ENCODE assay signal across 19 mouse cellular contexts in genomic region chr13:111616168-111617125, GRCm38 (mm10). TPM values are rescaled to one million over a fixed set of nuclear protein-coding genes. Genes with fewer than 3 reads are reported as not detected.
A peak's percentile ranks its signal among the peaks of the same experiment; 100 is the strongest.
DNase-seq lines count a peak whose midpoint lies in the region; ATAC-seq and TF ChIP-seq lines count a peak whose summit lies in the region.
"Had no signal": no experiment of that assay in that cellular context is flagged by ENCODE, and none has a peak within 500 bp of the region (broad histone marks: within the 10 kb centered on the region; RNA-seq: fewer than 3 reads in every experiment).

No protein-coding gene starts in this region.

- no peak overlapping the region for H3K9ac ChIP-seq in forebrain, embryonic 11.5 days (ENCODE audit: low read length)
- H3K9ac ChIP-seq in forebrain, postnatal 0 days: no peak overlapping the region
- H3K9ac ChIP-seq in limb, embryonic 13.5 days: no peak overlapping the region
- H3K9ac ChIP-seq in stomach, postnatal 0 days (ENCODE audit: low read length): no peak overlapping the region
- H3K9ac ChIP-seq in liver, embryonic 11.5 days (ENCODE audit: low read depth, low read length): no peak overlapping the region
- H3K9ac ChIP-seq: embryonic facial prominence, embryonic 12.5 days; intestine, embryonic 15.5 days; liver, embryonic 15.5 days; midbrain, embryonic 12.5 days had no signal

- no peaks in the 10 kb centered on the region for H3K9me3 ChIP-seq in forebrain, embryonic 11.5 days (ENCODE audit: control insufficient read depth, low read length)
- no peaks in the 10 kb centered on the region for H3K9me3 ChIP-seq in forebrain, postnatal 0 days (ENCODE audit: low read length)
- H3K9me3 ChIP-seq in limb, embryonic 13.5 days: no peaks in the 10 kb centered on the region
- no peaks in the 10 kb centered on the region for H3K9me3 ChIP-seq in limb, embryonic 10.5 days (replicated peaks)
- H3K9me3 ChIP-seq in stomach, postnatal 0 days (ENCODE audit: control insufficient read depth, low read length): no peaks in the 10 kb centered on the region
- no peaks in the 10 kb centered on the region for H3K9me3 ChIP-seq in liver, embryonic 11.5 days (ENCODE audit: control insufficient read depth, low read length)
- H3K9me3 ChIP-seq: embryonic facial prominence, embryonic 12.5 days; forebrain, embryonic 10.5 days; intestine, embryonic 15.5 days; liver, embryonic 15.5 days; midbrain, embryonic 12.5 days had no signal

- H3K27me3 ChIP-seq in forebrain, embryonic 11.5 days (ENCODE audit: control insufficient read depth, insufficient read depth, low read length): no peaks in the 10 kb centered on the region
- no peaks in the 10 kb centered on the region for H3K27me3 ChIP-seq in forebrain, postnatal 0 days (ENCODE audit: insufficient read depth, low read length)
- no peaks in the 10 kb centered on the region for H3K27me3 ChIP-seq in limb, embryonic 13.5 days
- H3K27me3 ChIP-seq in limb, embryonic 10.5 days (ENCODE audit: low read depth, poor library complexity, severe bottlenecking): no peaks in the 10 kb centered on the region
- H3K27me3 ChIP-seq in stomach, postnatal 0 days (ENCODE audit: control insufficient read depth, insufficient read depth, low read length): no peaks in the 10 kb centered on the region
- no peaks in the 10 kb centered on the region for H3K27me3 ChIP-seq in liver, embryonic 11.5 days (replicated peaks; ENCODE audit: control insufficient read depth, insufficient read depth, low read length)
- H3K27me3 ChIP-seq: embryonic facial prominence, embryonic 12.5 days; intestine, embryonic 15.5 days; liver, embryonic 15.5 days; midbrain, embryonic 12.5 days had no signal

- peak; percentile 37 for DNase-seq in forebrain, embryonic 11.5 days (ENCODE audit: low spot score)
- DNase-seq in forebrain, postnatal 0 days: no peak
- no peak for DNase-seq in limb, embryonic 10.5 days (ENCODE audit: low spot score)
- DNase-seq in adipocyte (ENCODE audit: low spot score): peak; percentile 50
- no peak for DNase-seq in stomach, postnatal 0 days (ENCODE audit: low spot score)
- DNase-seq in liver, embryonic 11.5 days (ENCODE audit: low spot score): no peak
- DNase-seq: cerebellum, postnatal 36 days; kidney, postnatal 10 days had no signal

- no peak overlapping the region for H3K27ac ChIP-seq in forebrain, embryonic 11.5 days (ENCODE audit: low read depth, low read length)
- H3K27ac ChIP-seq in forebrain, postnatal 0 days (ENCODE audit: low read depth, low read length): no peak overlapping the region
- H3K27ac ChIP-seq in limb, embryonic 13.5 days: no peak overlapping the region; the same call in 1 of the 2 replicates
- H3K27ac ChIP-seq in limb, embryonic 10.5 days: no peak overlapping the region
- H3K27ac ChIP-seq in stomach, postnatal 0 days (replicated peaks): no peak overlapping the region
- H3K27ac ChIP-seq in liver, embryonic 11.5 days (ENCODE audit: low read depth, low read length): no peak overlapping the region
- H3K27ac ChIP-seq: embryonic facial prominence, embryonic 12.5 days; forebrain, embryonic 10.5 days; intestine, embryonic 15.5 days; liver, embryonic 15.5 days; midbrain, embryonic 12.5 days had no signal

- no peak overlapping the region for H3K4me3 ChIP-seq in forebrain, embryonic 11.5 days (ENCODE audit: low read depth, low read length)
- no peak overlapping the region for H3K4me3 ChIP-seq in forebrain, postnatal 0 days (ENCODE audit: low read depth, low read length)
- no peak overlapping the region for H3K4me3 ChIP-seq in limb, embryonic 13.5 days
- H3K4me3 ChIP-seq in limb, embryonic 10.5 days: no peak overlapping the region
- H3K4me3 ChIP-seq in stomach, postnatal 0 days (ENCODE audit: low read depth, low read length): no peak overlapping the region
- no peak overlapping the region for H3K4me3 ChIP-seq in liver, embryonic 11.5 days (ENCODE audit: low read depth, low read length)
- H3K4me3 ChIP-seq: embryonic facial prominence, embryonic 12.5 days; forebrain, embryonic 10.5 days; intestine, embryonic 15.5 days; liver, embryonic 15.5 days; midbrain, embryonic 12.5 days had no signal

- ATAC-seq in forebrain, embryonic 11.5 days (replicated peaks; ENCODE audit: low FRiP score): no peak
- ATAC-seq in forebrain, postnatal 0 days: no peak
- peak; percentile 51; the same call in 1 of the 2 replicates for ATAC-seq in limb, embryonic 13.5 days (ENCODE audit: low FRiP score, low read depth)
- peak; percentile 29; the same call in 1 of the 2 replicates for ATAC-seq in stomach, postnatal 0 days (ENCODE audit: low FRiP score, low TSS enrichment)
- no peak for ATAC-seq in liver, embryonic 11.5 days (replicated peaks; ENCODE audit: low FRiP score)
- ATAC-seq: intestine, embryonic 15.5 days had no signal

- no peak overlapping the region for H3K4me2 ChIP-seq in forebrain, embryonic 11.5 days (ENCODE audit: low read depth, low read length, severe bottlenecking)
- no peak overlapping the region for H3K4me2 ChIP-seq in forebrain, postnatal 0 days (ENCODE audit: low read depth)
- no peak overlapping the region for H3K4me2 ChIP-seq in limb, embryonic 13.5 days (replicated peaks)
- no peak overlapping the region for H3K4me2 ChIP-seq in stomach, postnatal 0 days (replicated peaks; ENCODE audit: low read depth)
- no peak overlapping the region for H3K4me2 ChIP-seq in liver, embryonic 11.5 days
- H3K4me2 ChIP-seq: embryonic facial prominence, embryonic 12.5 days; intestine, embryonic 15.5 days; liver, embryonic 15.5 days; midbrain, embryonic 12.5 days had no signal

- no peaks in the 10 kb centered on the region for H3K36me3 ChIP-seq in forebrain, embryonic 11.5 days (ENCODE audit: control insufficient read depth, insufficient read depth, low read length)
- H3K36me3 ChIP-seq in forebrain, postnatal 0 days (ENCODE audit: insufficient read depth): no peaks in the 10 kb centered on the region
- no peaks in the 10 kb centered on the region for H3K36me3 ChIP-seq in limb, embryonic 13.5 days
- H3K36me3 ChIP-seq in limb, embryonic 10.5 days: no peaks in the 10 kb centered on the region
- no peaks in the 10 kb centered on the region for H3K36me3 ChIP-seq in stomach, postnatal 0 days (ENCODE audit: control insufficient read depth, insufficient read depth, low read length)
- no peaks in the 10 kb centered on the region for H3K36me3 ChIP-seq in liver, embryonic 11.5 days (ENCODE audit: control insufficient read depth, insufficient read depth, low read length)
- H3K36me3 ChIP-seq: embryonic facial prominence, embryonic 12.5 days; forebrain, embryonic 10.5 days; intestine, embryonic 15.5 days; liver, embryonic 15.5 days; midbrain, embryonic 12.5 days had no signal

- 89% methylated on average over 13 of the region's 13 CpGs for WGBS in forebrain, embryonic 11.5 days
- 87% methylated on average over 13 of the region's 13 CpGs for WGBS in forebrain, postnatal 0 days
- 66% methylated on average over 13 of the region's 13 CpGs for WGBS in limb, embryonic 13.5 days
- 87% methylated on average over 13 of the region's 13 CpGs for WGBS in limb, embryonic 10.5 days
- 68% methylated on average over 13 of the region's 13 CpGs for WGBS in stomach, postnatal 0 days
- 84% methylated on average over 13 of the region's 13 CpGs for WGBS in liver, embryonic 11.5 days

- TF ChIP-seq CTCF in forebrain, postnatal 0 days (IDR thresholded peaks at IDR 0.05; ENCODE audit: low read depth): no peak
- no peak for TF ChIP-seq CTCF in stomach, postnatal 0 days (IDR thresholded peaks at IDR 0.05; ENCODE audit: low read depth)

- TF ChIP-seq EP300 in stomach, postnatal 0 days (optimal IDR thresholded peaks at IDR 0.05): no peak

- H3K4me1 ChIP-seq in forebrain, embryonic 11.5 days (replicated peaks; ENCODE audit: control insufficient read depth, insufficient read depth, low read length): no peaks in the 10 kb centered on the region
- no peaks in the 10 kb centered on the region for H3K4me1 ChIP-seq in forebrain, postnatal 0 days (ENCODE audit: insufficient read depth)
- peaks cover 5% of the 10 kb centered on the region; the same call in 1 of the 2 replicates for H3K4me1 ChIP-seq in limb, embryonic 13.5 days
- H3K4me1 ChIP-seq in limb, embryonic 10.5 days: no peaks in the 10 kb centered on the region
- H3K4me1 ChIP-seq in stomach, postnatal 0 days (replicated peaks; ENCODE audit: control insufficient read depth, insufficient read depth): no peaks in the 10 kb centered on the region
- no peaks in the 10 kb centered on the region for H3K4me1 ChIP-seq in liver, embryonic 11.5 days (replicated peaks; ENCODE audit: control insufficient read depth, insufficient read depth, low read length)
- H3K4me1 ChIP-seq: embryonic facial prominence, embryonic 12.5 days; forebrain, embryonic 10.5 days; liver, embryonic 15.5 days; midbrain, embryonic 12.5 days had no signal

RNA-seq across cellular contexts. Expression of gene Gm10198, which starts 23.9 kb away (rescaled TPM):
- not detected in 2 replicates for polyA plus RNA-seq in forebrain, embryonic 11.5 days (2014; fragmentation: Nextera tagmentation; extraction: Ambion mirVana)
- total RNA-seq in forebrain, postnatal 0 days (2014; rRNA removed): not detected in 2 replicates
- not detected in 2 replicates for polyA plus RNA-seq in forebrain, postnatal 0 days (2015; fragmentation: Nextera tagmentation; extraction: Ambion mirVana)
- polyA plus RNA-seq in limb, embryonic 13.5 days (2015; fragmentation: Nextera tagmentation; extraction: Ambion mirVana): not detected in 2 replicates
- polyA plus RNA-seq in limb, embryonic 10.5 days (2016; fragmentation: Nextera tagmentation; extraction: Ambion mirVana): not detected in 2 replicates
- polyA plus RNA-seq in stomach, postnatal 0 days (2015; fragmentation: Nextera tagmentation; extraction: Ambion mirVana): not detected in 2 replicates
- polyA plus RNA-seq in liver, embryonic 11.5 days (2014; fragmentation: Nextera tagmentation; extraction: Ambion mirVana): not detected in 2 replicates
- total RNA-seq: layer of hippocampus, postnatal 10 days; left cerebral cortex, postnatal 14 days had no signal
- polyA plus RNA-seq: embryonic facial prominence, embryonic 12.5 days; forebrain, embryonic 10.5 days; heart, embryonic 16.5 days; intestine, embryonic 15.5 days; liver, embryonic 15.5 days; midbrain, embryonic 12.5 days; spleen, adult 2 months; testis, adult 2 months had no signal

Comparison
In these comparisons a context has a peak if more than half of its experiments do, and no peak if none do; other contexts are left out.
1. DNase-seq: peak in forebrain, embryonic 11.5 days (single experiment) and adipocyte (single experiment); none in forebrain, postnatal 0 days (single experiment), limb, embryonic 10.5 days (single experiment), stomach, postnatal 0 days (single experiment) and liver, embryonic 11.5 days (single experiment).
2. ATAC-seq: peak in limb, embryonic 13.5 days (single experiment) and stomach, postnatal 0 days (single experiment); none in forebrain, embryonic 11.5 days (single experiment), forebrain, postnatal 0 days (single experiment) and liver, embryonic 11.5 days (single experiment).